Mouse (Mus musculus): Measurements from ENCODE around the gene Fos.
"Not testable (repeated sequence)": the region's sequence is repeated elsewhere in the genome, so short reads cannot be mapped to it uniquely, and the experiment has no call there.

The Fos gene

GRCm38 (mm10) chr12:85524859-85525495 lies 51.3 kb downstream of the Fos start:
- not testable (repeated sequence) for DNase-seq

Measured in liver (tissue).